Mouse (Mus musculus) gastrocnemius, postnatal 25 days (tissue): ENCODE measurements around the gene Dll1. TPM values are rescaled to one million over a fixed set of nuclear protein-coding genes. Genes with fewer than 3 reads are reported as not detected.

ENCODE experiments used
- DNase-seq: peaks from one replicate; pipeline ENCODE4 v3.0.0; 2022
- total RNA-seq, 2 experiments: library from RNA; stranded (reverse); gene quantifications; 1 replicate in 1 of 2; 2 replicates in 1 of 2; pipeline ENCODE4 v1.2.3; 2021

Gene Dll1
- total RNA-seq, 2 experiments from 2014 or later, result 3.4 to 3.8 TPM

DNA sequence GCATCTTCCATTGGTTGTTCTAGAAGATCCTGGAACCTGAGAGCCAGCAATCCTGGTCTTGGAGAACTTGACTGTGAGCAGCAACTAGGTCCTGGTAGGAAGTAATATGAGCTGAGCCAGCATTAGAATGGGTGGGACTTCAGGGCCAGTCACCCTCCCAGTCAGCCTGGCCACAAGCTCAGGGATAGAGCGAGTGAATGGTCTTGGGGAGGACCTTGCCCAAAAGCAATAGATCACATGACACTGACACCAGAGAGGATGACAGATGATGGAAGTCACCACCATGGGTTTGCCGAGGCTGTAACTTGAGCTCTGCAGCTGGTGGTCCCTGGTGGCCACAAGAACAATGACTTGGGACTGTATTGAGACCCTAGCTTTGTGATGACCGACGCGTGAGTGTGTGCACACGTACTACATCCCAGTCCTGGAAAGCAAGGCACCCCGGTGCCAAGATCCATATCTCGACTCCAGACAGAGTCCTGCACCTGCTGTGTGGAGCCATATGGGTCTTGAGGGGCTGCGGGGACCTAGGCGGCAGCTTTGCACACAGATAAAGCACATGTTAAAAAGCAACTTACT is 46.8 kb downstream of the Dll1 start:
- no peak for DNase-seq

GRCm38 (mm10) chr17:15327106-15327505 is 49.6 kb downstream of the Dll1 start:
- DNase-seq, result peak; percentile 69

DNA sequence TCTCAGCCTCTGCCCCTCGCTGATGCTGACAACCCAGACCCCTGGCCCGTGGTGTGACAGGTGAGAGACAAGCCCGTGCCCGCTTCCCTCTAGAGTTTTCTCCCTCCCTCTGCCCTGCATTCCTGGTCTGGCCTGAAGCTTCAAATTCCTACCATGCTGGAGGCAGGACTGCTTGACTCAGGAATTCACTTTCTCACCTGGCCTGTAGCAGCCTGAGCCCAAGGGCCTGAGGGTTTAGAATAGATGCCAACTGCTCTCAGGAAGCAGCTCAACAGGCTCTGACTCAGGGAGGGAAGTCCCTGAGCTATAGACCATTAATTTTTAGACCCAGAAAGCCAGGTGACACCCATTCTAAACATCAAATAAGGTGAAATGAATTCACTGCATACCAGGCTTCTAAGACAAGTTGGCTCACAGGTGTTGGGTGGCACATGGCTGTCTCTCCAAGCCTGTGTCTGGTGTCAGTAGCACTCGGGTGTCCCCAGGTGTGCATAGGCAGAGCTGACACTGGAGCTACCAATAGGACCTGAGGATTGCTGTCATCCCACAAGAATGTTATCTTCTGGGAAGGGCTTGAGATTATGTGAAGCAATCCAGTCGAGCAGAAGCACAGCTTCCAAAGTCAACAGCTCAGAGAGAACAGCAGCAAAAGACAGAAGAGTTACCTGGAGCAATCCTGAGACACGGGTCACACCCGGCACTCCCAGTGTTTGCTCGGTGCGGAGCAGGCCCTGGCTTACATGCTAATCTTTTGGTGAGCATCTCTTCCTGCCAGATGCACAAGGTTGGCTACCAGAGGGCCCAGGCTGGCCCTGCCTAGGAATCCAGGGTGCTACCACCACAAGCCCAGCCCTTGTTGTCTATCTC is 50.5 kb downstream of the Dll1 start:
- no peak for DNase-seq

DNA sequence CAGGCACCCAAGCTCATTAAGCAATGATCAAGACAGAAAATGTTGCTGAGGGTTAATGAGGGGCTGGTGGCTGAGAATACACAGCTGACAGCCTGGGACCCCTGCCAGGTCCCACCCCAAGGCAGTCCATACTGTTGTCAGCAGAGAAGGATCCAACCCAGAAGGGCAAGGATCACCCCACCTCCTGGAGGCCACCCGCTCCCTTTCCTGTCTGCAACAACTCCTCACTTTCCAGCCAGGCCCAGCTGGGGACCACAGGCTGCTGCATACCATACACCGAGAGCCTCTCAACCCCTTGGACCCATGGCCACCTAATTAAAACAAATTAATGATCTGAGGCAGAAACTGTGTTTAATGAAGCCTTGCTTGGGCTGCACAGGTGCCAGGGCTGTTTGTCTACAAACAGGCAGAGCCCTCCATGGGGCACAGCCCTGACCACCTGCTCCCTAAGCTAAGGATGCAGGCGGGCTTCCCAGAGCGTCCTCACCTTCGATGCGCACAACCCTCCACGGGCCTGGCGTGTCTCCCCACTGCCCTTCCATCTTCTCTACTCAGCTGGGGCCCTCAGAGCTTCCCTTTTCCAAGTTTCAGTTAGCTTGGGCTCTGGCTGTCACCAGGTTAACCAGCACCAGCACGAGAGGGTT is 53.4 kb downstream of the Dll1 start:
- DNase-seq, result no peak

Other genes with a start within 250 kb of the Dll1 start
- gene Fam120b, start 19.3 kb upstream of the Dll1 start, total RNA-seq, result 10 to 100 TPM in 1 of 2 experiments, 1 to 10 TPM in 1; 8.6 to 10.3 TPM
- gene Psmb1, start 122.9 kb upstream of the Dll1 start, total RNA-seq, result 100 to 1,000 TPM in 1 of 2 experiments, 10 to 100 TPM in 1; 84.4 to 104 TPM
- gene Tbp, start 123.0 kb upstream of the Dll1 start, total RNA-seq, result 1 to 10 TPM; 7.0 to 7.7 TPM
- 10 to 100 TPM; 12.5 to 16.0 TPM for gene Pdcd2, start 150.4 kb upstream of the Dll1 start, total RNA-seq
- gene Prdm9, start 187.5 kb upstream of the Dll1 start, total RNA-seq, result 1 to 10 TPM; 3.0 to 3.3 TPM